Mouse (Mus musculus) Muller cell, postnatal 12 days (primary cell): ENCODE results near the gene Ubxn4.
"Not testable (repeated sequence)": the region's sequence is repeated elsewhere in the genome, so short reads cannot be mapped to it uniquely, and the experiment has no call there.

Experiments
- DNase-seq: peaks from one replicate; pipeline ENCODE4 v3.0.0-alpha.2; 2015; ENCODE audit errors: inconsistent ontology term

The Ubxn4 gene

DNA sequence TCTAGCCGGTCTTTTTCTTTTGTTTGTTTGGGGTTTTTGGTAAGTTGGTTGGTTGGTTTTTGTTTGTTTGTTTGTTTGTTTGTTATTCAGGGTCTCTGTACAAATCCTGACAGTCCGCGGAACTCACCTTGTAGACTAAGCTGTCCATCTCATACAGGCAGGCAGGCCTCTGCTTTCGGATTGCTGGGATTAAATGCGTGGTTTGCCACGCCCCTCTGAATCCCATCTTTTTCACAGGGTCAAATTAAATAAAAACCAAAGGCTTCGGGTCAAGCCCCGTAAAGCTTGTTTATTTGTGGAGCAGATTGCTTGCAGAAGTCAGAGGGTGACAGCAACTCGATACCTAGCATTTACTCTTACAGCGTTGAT lies at the start of gene Ubxn4:
Gene Ubxn4, plus strand, starts transcription at position 338 of the 369 bp plus-strand sequence.
- DNase-seq, result no peak

DNA sequence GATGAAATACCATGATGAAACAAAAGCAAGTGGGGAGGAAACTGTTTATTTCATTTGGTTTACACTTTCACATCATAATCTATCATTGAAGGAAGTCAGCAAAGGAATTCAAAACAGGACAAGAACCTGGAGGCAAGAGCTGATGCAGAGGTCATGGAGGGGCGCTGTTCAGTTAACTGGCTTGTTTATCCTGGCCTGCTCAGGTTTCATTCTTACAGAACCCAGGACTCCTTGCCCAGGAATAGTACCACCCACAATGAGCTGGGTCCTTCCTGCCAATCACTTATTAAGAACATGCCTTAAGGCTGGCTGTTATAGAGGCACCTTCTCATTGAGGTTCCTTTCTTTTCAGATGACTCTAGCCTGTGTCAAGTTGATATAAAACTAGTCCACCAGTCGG lies 49.8 kb upstream of the Ubxn4 start:
- DNase-seq, result no peak

DNA sequence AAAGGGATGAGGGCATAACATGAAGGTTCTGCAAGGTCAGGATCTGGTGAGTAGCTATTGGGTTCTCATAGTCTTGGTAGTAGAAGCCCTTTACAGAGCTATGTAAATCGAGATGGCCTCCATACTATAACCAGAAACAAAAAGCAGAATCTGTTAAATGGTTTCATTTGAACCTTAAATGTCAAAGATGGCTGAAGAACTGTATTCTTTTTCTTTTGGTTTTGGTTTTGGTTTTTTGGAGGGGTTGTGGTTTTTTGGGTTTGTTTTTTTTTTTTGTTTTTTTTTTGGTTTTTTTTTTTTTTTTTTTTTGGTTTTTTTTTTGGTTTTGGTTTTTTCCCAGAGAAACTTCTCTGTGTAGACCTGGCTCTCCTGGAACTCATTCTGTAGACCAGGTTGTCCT lies 46.4 kb upstream of the Ubxn4 start:
- no peak for DNase-seq

DNA sequence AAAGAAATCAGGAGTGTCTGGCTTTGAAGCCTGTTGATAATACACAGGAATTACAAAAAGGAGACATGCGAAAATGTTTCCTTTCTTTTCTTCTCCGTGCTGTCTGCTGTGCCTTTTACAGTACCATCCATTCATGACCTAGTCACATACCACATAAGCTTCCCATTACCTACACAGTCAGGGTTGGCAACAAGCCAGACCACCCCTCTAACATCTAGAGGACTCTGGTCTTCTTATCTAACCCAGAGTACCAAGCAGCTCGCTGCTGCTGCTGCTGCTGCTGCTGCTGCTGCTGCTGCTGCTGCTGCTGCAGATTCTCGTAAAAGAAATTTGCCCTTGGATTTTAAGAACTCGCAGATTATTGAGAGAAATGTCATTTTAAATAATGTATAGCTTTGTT lies 30.5 kb upstream of the Ubxn4 start:
- no peak for DNase-seq

DNA sequence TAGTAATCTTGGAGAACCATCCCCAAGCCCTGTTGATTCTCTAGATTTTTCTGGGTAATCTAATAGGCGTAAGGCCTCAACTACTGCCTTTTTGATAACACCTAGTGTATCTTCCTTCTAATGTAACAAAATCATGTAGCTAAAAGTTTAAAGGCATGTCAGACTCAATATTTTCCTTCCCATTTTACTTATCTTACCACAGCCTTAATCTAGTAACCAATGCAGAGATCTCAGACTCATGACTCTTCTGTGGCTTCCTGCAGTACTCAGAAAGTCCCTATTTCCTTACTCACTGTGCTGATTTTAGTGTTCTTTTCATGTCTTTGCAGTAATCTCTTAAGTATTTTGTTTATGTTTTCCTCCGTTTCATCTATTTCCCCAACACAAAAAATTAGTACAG lies 21.9 kb upstream of the Ubxn4 start:
- DNase-seq, result no peak

DNA sequence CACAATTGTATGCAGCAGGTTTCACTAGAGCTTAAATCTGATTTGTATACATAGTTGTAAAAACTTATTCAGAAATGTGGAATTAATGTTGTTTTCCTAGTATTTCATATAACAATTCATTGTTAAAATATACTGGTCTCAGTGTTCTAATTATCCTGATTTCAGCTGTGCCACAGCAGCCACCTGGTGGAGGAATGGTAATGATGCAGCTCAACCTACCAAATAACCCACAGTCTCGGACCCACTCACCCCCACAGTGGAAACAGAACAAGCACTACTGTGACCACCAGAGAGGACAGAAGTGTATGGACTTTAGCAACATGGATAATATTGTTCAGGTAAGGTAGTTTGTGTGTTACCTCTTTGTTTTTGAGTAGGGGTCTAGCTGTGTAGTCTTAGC lies 20.5 kb upstream of the Ubxn4 start:
- DNase-seq, result no peak

DNA sequence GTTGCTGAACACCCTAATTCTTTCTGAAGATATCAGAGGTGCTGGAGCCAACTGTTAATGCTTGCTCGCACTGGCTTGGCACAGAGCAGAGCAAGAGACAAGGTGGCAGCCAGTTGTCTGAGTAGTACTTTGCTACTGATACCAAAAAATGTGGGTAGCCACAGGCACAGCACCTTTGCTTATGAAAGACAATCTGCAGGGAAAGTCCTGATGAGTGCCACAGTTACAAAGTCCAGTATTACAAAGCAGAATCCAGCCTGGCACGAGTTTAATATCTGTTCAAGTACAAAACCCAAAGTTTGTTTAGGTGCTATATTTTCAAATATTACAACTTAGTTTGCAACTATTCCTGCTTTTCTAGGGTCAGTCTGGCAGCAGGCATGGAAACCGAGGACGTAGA lies 8.6 kb upstream of the Ubxn4 start:
- DNase-seq, result no peak

DNA sequence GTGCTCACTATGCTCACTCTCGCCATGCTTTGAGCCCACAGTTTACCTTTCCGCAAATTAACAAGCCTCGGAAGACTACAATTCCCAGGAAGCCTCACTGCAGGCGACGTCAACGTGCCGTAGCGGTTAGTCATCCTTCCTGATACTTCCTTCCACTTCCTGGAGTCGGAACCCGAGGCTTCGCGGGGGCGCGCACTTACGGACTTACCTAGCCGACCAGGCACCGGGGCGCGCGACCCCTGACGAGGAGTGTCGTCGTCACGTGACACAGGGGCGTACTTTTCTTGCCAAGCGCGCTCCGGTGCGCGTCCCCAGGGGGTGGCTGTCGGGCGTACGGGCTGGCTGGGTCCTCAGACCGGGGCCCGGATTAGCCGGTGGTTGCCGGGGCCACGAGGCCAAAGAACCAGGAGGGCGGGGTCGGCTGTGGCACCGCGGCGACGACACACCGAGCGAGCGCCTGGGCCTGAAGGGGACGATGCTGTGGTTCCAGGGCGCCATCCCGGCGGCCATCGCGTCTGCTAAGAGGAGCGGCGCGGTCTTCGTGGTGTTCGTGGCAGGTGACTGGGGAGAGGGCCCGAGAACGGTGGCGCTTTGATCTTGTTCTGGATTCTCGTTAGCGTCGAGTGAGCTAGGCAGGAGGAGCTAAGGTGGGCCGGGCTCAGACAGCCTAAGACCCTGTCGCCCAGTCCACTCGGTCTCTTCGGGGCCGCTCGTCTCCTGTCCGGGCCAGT lies 397 bp downstream of the Ubxn4 start:
- peak; percentile 99 for DNase-seq

DNA sequence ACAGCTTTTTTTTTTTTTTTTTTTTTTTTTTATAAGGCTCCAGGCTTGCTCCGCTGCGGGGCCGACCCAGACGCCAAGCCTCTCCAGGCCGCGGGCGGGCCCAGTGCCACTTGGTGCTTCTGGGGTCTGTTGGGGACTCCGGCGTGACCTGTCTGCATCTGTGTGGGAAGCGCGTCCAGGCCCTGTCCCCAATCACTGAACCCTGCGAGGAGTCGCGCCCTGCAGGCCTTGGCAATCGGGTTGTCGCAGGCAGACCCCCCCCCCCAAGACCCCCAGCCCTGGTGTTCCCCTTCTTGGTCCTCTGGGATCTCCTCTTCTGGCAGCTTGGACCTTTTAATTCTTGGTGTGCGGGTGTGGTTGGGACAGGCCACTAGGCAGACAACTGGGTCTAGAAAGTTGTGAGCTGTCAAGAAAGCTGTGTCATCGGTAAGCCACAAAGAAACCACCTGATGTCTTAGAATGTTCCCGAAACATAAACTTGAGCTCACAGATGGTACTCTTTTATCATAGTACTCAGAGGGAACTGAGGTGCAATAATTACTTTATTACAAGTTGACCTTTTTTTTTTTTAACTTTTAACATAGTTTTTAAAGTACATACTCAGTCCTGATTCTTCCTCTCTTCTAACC lies 1.1 kb downstream of the Ubxn4 start:
- no peak for DNase-seq

DNA sequence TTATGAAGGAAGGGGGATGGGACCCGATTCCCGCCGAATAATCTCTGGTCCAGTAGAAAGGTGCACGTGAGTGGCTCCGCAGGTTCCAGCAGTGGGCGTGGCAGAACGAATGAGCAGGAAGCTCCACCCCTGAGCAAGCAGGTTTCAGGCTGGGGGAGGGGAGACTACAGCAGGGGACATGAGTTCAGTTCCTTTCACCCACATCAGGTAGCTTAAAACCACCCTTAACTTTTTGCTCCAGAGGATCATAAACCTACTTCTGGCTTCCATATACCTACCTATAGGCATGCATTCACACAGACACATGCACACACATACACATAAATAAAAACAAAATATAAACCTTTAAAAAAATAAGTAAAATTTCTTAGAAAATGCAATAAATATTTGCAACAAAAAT lies 23.3 kb downstream of the Ubxn4 start:
- not testable (repeated sequence) for DNase-seq

DNA sequence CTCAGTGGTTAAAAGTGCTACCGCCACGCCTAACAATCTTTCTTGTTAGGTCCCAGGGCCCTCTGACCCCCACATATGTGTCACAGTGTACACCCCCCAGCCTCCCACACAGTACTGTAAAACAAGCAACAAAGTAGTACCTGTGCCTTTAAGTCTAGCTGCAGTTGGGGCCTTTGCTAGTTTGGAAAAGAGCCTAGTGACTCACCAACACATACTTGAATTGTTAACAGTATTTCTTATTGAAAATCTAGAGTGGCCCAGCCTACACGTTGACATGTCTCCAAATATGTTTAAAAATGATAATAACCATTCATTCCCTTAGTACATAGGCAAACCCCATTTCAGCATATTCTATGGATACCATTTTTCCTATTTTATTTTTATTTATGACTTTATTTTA lies 27.0 kb downstream of the Ubxn4 start:
- no peak for DNase-seq

DNA sequence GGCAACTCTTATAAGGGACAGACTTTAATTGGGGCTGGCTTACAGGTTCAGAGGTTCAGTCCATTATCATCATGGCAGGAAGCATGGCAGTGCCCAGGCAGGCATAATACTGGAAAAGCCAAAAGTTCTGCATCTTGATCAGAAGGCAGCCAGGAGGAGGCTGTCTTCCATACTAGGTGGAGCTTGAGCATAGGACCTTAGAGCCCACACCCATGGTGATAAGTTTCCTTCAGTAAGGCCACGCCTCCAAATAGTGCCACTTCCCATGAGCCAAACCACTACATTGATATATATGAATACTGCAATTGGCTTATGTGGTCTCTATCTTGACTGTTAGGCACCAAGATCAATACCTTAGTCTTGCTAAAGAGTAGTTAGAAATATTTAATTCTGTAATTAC lies 32.1 kb downstream of the Ubxn4 start:
- DNase-seq, result no peak

DNA sequence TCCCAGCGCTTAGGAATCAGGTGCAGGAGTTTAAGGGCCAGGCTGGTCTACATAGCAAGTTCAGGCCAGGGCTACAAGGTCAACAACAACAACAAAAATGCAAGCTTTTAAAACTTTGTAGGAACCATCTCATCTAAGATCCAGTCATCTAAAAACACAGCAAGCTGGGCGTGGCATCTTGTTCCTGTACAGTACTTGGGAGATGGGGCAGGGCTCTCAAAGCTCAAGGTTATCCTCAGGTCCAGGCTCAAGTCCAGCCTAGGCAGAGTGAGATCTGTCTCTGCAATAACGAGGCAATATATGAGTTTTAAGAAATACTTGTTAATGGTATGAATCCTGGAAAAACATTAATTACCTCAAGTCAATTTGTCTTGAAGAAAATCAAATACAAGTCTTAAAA lies 34.8 kb downstream of the Ubxn4 start:
- DNase-seq, result no peak

DNA sequence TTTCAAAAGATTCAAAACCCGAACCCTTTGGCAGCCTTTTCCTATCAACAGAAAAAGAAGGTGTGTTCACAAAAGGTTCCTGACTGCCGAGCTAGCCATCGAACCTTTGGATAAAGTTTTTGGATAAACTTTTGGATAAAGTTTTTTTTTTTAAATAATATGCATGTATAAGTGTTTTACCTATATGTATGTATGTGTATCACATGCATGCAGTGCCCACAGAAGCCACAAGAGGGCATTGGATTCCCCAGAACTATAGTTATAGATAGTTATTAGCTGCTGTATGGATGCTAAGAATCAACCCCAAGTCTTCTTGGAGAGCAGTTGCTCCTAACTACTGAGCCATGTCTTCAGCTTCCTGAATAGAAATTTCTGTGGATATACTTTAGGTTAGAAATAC lies 38.0 kb downstream of the Ubxn4 start:
- no peak for DNase-seq

DNA sequence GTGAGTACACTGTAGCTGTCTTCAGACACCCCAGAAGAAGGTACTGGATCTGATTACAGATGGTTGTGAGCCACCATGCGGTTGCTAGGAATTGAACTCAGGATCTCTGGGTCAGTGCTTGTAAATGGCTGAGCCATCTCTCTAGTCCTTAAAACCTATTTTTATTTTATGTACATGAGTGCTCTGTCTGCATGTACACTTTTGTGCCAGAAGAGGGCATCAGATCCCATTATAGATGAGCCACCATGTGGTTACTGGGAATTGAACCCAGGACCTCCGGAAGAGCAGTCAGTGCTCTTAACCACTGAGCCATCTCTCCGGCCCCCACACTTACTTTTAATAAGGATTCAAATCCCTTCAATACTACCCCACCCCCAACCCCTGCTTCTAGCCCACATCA lies 39.2 kb downstream of the Ubxn4 start:
- DNase-seq, result no peak

DNA sequence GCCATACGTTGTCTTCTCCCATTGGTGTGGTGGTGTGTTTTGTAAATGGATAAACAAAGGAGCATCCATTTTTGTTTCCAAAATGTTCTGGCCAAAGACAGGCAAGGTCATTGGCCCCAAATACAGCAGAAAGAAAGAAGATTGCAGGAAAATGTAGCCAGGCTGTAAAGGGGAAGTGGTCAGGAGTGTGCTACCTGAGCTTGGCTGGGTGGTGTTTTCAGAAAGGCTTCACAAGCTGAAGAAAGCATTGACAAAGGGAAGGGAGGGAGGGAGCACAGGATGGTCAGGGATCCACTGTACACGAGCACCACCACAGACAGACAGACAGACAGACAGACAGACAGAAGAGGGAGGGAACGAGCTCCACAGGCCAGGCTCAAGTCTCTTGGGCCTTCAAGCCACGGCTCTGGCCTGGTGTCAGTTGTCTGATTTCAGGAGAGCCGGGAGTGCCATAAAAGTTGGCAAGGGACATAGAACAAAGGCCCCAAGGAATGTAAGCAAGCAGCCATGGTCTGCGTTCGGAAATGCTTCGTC lies 40.5 kb downstream of the Ubxn4 start:
- no peak for DNase-seq

DNA sequence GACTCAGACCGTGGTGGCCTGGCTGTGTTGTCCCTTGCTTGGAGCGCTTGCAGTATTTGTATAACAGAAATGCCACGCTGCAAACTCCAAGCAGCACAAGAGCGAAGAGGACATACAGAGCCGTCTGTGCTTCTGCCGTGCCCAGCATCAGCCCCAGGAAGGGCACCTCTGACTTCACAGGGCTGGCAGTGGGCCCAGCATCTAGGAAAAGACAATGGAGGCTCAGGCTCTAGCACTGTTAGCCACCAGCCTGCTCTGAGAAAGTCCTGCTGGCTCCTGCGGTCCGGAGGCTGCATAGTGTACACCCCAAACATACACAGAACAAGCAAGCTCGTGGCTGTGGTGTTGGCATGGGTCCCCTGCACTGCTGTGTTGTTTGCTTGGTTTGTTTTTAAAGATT lies 41.4 kb downstream of the Ubxn4 start:
- DNase-seq, result peak; percentile 45

DNA sequence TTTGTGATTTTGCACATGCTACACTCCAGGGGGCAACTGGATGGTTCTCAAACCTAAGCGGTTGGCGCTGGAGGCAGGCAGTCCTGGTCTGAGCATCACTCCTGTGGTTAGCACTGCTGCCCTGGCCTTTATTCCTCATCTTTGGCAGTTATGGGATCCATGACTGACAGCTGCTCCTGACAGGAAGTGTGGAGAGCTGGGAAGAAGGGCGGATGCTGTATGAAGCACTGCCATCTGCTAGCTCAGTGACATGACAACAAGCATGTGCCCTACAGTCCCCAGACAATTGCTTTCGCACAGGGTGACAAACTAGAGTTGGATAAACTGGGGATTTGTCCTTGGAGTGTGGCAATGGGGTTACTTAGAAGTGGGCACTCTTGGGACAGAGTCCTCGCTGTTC lies 46.5 kb downstream of the Ubxn4 start:
- DNase-seq, result no peak

DNA sequence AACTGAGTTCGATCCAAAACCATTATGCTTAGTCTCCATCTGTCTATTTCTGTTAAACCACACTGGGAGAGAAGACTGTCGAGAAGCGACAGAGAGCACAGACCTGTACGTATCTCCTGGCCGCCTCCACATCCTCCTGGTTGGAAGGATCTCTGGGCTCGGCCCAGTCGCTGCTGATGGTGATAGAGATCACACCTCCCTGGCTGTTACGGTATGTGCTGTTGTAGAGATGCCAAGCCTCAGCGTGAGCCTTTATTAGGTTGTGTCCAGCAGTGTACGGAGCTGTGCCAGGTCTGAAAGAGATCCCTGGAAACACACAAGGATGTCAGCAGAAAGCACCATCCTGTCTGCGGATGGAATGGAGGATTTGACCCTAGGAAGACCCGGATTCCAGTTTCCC lies 49.8 kb downstream of the Ubxn4 start:
- peak; percentile 6 for DNase-seq

DNA sequence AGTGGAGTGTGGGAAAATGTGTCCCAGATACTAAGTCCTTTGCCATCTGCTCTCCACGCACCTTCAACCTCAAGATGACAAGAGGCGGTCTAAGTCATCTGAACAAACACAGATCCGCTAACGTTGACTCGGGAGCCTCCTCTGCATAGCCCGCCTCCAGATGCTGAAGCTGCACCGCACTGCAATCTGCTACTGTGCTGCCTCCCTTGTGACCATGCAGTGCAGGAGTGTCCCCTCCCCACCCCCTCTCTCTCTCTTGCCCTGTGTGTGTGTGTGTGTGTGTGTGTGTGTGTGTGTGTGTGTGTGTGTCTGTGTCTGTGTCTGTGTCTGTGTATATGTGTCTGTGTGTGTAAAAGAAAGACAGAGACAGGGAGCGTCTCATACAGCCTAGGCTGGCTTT lies 51.5 kb downstream of the Ubxn4 start:
- peak; percentile 38 for DNase-seq

DNA sequence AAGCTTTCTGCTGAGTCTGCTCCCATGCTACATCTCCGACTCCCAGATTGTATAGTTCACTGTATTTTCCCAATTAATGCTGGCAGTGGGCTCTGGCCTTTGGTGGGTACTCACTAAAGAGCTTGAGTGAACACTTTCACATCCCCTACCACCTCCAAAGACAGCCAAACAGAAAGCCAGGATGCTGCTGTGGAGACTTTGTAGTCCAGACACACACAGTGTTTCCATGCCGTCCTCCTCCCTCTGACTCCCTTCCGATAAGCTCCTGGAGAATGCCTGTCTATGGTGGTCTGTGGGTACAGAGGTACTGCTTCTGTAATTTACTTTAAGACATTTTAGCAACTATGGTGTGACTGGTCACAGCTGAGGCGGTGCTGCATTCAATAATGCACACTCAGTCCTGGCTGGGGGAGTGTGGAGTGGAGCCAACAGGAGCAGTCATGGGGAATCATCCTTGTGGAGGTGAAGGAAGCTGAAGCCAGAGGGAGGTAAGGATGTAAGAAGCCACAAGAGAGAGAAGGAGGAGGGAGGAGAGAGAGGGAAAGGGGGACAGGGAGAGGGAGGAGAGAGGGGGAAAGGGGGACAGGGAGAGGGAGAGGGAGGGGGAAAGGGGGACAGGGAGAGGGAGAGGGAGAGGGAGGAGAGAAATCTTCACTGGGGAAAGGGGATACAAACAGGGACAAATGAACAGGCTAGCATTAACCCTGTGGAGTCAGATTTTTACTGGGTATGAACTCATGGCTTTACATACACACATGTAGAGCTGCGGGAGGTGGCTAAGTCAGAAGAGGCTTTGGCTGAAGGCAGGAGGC lies 52.2 kb downstream of the Ubxn4 start:
- peak; percentile 7 for DNase-seq

DNA sequence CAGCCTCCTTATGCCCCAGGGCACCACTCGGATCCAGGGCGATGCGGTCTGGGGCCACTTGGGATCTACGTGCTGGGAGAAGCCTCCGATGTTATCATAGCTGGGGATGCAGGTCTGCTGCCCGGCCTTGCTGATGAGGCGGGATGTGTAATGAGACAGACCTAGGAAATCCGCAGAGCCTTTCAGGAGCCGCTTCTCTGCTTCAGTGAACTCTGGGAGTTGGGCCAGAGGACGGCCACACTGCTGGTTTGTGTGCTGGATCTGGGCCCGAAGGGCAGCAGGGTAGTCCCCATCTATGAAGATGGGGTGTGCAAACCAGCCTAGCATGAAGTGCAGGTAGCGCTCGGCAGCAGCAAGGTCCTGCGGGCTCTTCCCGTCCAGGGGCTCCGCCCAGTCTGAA lies 60.1 kb downstream of the Ubxn4 start:
- DNase-seq, result peak; percentile 86

DNA sequence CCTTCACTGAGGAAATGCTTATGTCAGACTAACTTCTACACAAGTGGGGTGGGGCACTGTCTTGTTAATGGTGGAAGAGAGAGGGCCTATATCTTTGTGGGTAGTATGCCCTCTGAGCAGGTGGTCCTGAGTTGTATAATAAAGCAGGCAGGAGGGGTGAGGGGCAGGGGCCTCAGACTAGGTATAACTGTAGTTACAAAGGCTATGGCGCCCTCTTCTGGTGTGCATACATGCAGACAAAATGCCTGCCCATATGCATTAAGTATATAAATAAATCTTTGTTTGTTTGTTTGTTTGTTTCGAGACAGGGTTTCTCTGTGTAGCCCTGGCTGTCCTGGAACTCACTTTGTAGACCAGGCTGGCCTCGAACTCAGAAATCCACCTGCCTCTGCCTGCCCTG lies 65.3 kb downstream of the Ubxn4 start:
- DNase-seq, result no peak
